Mouse (Mus musculus) neural tube, embryonic 10.5 days (tissue): ENCODE measurements around the gene Myt1l.

Experiments
- DNase-seq: peaks from one replicate; pipeline ENCODE4 v3.0.0-alpha.2; 2017; ENCODE audit warnings: low spot score; ENCODE audit errors: extremely low spot score

Myt1l gene

DNA sequence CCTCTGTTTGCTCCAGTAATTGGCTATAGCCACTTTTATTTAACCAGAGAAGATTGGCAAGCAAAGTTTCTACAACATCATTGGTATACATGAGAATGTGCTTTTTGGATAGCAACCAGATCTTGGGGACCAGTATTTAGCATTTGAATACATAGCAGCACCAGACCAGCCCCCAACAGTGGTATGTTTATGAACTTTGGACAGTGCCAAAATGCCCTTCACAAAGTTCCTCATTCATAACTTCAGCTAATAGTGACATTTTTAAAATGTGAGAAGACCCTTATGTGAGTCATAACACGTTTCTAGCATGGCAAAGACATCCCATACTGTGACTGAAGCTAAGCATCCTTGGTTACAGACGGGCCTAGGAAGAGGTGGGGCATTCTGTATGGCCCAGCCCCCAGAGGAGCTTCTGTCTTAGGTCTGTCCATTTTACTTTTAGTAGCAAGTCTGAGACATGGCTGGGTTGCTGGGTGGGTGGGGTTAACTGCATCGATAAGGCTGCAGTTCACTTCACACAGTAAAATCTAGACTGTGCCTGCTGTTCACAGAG is 369.4 kb downstream of the Myt1l start:
- DNase-seq = no peak

DNA sequence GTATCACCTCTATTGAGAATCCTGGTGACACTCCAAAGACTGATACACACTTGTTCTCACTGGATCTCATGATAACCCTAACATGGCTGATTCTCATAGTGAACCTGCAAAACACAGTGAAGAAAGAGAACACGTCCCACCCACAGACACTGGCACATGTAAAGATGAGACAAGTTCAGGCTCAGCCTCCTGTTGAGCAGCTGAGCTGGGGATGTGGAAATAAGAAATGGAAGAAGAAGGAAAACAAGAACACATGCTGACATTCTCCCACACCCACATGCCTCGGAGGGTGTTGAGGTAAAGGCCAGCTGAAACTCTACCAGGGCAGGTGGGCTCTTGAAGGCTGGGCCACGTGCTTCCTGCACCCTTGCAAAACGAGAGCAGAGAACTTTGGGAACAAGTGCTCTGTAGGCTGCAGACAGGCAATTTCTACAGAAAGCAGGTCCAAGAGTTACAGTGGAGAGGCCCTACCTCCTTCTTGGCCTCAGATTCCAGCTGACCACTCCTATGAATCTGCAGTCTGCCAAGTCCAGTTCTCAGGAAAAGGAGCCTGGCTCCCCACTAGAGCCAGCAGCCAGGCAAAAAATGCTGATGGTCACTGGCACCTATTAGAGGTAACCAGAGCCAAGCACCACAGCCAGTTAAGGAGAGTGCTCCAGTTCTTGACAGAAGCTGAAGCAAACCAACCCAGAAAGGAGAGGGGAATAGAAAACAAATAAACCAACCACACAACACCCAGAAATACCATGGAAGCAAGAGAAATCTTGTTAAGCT is 376.1 kb downstream of the Myt1l start:
- no peak for DNase-seq

DNA sequence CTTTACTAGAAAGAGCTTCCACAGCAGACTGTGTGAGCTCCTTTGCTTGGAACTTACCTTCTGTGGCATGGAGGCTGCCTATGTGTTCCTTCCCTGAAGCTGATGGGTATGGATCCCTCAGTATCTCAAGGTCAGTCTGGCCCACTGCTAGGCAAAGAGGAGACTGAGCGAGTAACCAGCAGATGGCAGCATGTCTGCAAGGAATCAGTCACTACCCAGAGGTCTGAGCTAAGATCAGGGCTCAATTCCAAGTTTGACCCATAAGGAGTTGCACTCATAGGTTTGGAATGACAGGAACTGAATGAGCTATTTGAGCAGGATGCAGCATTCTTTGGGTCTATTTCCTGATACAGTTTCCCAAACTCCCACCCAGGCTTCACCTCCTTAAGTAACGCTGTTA is 378.9 kb downstream of the Myt1l start:
- peak; percentile 30 for DNase-seq

DNA sequence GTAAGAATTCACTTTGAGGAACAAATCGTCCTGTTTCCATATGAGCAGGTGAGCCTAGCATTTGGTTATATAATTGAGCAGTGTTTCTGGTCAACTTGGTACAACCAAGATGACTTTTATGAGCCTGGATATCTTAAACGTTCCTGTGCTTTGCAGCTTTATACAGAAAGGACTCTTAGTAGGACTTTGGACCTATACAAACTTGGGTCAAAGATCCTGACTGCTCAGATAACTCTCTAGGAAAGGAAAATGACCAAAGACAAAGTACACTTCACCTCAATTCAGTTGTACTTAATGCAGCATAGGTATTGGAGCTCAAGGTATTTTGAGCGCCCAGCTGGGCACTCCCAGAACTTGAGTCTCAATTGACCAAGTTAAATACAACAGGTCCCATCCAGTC is 388.0 kb downstream of the Myt1l start:
- DNase-seq = no peak

DNA sequence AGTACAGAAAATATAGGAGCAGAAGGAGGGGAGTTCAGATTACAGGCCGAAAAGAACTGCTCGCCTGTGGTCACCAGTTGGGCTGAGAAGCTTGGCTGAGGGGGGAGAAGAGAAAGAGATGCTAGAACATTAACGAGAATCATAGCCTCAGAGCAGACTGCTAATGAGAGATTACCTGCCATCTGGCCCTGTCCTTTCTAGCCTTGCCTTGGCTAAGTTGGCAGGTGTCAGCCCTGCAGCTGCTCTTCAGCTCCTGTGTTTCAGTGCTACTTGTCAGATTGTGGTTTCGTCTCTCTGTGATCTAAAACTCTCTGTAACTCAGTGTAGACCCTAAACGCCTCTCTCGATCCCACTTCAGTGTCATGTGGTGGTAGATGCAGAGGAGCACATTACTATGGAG is 388.6 kb downstream of the Myt1l start:
- DNase-seq = no peak

DNA sequence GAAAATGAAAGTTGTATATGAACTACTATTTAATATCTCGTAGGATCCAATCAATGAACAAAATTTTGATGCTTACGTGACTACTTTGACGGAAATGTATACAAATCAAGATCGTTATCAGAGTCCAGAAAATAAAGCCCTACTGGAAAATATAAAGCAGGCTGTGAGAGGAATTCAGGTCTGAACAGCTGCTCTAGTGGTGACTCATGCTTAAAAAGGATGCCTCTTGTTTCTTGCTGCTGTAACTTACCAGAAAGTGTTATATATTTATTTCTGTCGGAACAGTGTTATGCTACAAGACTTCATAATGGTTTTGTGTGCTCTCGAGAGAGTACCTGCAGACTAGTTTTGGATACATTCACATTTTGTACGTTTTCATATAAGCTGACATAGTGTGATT is 392.1 kb downstream of the Myt1l start:
- DNase-seq = no peak

DNA sequence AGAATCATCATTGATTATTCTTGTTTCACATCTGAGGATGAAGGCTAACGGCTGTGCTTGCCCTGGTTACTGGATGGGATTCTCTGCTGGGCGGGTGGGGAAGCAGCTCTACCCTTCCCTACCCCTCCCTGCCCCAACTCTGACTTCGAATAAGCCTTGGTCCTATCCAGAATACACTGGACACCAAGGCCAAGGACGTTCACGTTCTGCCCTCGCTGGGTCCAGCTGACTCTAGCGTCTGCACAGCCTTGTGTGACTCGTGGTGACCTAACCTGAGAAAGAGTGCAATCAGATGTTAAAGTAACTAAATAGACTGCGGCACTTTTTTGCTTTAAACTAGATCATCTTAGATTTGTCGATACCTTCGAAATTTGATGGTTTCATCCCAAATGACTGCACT is 393.3 kb downstream of the Myt1l start:
- DNase-seq = no peak

DNA sequence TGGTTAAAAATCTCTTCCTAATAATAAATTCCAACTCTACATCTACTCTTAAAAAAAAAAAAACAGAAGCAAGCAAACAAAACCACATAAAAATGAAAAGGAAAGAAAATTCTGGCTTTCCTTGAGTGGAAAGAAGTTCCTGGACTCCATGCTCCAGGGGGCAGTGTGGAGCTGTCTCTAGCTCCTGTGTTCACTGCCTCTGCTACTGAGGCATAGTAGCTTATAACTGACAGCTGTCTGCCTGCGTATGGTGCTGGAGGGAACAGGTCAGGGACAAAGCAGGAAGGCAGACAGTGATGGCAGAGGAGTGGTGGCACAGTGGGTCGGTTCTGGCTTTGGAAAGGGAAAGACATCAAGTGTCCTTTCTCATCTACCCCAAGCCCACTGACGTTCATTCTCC is 398.7 kb downstream of the Myt1l start:
- peak; percentile 24 for DNase-seq

DNA sequence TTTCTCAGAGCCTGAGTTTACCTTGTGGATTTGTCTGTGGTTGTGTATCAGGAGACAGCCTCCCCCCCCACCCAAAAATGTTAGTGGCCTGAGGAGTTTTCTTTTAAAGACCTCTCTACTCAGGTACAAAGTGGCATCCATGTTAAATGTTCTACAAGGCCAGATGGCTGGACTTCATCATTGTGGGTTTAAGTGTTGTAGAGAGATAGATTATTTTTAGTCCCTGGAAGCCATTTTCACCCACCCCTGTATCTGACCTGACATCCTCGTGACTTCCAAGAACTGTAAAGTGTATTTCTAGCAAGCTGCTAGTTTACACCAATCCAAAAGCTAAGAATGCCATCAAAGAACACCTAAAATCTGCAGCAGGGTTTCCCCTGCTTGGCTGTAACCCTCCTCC is 402.4 kb downstream of the Myt1l start:
- no peak for DNase-seq

DNA sequence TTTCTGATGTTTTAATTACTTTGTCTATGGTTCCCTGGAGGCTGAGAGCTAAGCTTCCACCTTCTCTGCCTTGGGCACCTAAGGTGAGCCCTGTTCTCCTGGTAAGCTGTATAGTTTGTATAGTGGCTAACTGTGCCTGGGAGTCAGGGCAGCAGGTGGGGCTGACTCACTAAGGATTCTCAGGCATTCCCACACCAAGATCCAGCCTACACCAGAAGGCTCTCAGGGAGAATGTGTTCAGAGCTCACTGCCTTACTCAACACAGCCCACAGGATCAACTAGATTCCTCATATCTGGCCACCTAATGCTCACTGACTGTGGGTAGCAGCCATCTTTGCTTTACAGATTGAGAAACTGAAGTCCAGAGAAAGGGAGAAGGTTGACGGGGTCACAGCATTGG is 404.8 kb downstream of the Myt1l start:
- DNase-seq = no peak

DNA sequence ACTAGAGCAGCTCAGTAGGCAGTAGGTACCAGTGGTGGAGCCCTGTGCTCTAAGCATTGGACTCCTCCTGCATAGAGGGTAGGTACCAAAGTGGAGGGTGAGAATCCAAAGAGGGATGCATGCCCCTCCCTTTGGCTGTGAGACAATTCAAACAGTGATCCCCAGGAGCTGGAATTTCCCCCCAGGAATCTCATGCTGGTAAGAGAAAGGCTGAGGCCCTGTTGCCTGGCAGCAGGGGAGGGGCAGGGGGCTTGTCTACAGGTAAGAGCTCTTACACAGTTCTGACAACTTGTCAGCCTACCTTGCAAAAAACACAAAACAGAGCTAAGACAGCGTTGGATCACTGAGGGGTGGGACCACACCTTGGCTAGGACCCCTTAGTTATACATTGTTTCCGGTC is 405.3 kb downstream of the Myt1l start:
- DNase-seq = no peak

DNA sequence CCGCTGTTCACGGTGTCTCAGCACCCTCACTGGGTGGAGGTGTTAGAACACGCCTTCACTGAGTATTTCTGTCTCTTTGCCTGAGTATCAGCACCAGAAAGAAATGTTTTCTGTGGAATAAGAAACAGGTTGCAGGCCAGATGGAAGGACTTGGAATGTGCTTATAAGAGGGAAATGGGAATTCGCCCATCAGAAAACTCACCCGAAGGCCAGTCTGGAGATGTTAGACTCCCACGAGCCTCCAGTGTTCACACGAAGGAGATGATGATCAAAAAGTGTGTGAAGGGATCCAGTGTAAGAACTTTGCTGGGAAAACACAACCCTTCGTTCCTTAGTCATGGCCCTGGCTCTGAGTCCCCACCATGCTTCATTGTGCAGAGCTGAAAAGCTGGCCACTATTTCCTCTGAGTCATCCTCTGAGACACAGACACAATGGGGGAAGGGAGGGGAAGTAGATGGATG is 406.0 kb downstream of the Myt1l start:
- no peak for DNase-seq

DNA sequence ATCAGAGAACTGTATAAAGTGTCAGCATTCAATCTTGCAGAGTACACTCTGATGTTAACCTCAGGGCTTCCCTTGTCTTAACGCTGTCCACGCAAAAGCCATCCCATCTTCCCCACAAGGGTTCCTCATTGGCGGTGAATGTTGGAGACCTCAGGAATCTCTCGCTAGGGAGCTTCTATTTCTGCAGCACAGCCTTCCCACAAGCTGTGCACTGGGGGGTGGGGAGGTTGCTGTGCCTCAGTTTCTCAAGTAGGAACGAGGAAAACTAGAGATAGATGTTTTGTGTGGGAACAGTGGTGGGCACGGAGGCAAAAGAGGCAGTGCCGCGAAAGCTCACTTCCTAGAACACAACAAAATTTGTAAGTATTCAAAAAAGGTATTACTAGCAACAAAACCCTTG is 409.1 kb downstream of the Myt1l start, which contains the start of gene Pxdn:
Pxdn (plus strand) TSS at position 301 of the 400 bp plus-strand sequence.
- DNase-seq = no peak

DNA sequence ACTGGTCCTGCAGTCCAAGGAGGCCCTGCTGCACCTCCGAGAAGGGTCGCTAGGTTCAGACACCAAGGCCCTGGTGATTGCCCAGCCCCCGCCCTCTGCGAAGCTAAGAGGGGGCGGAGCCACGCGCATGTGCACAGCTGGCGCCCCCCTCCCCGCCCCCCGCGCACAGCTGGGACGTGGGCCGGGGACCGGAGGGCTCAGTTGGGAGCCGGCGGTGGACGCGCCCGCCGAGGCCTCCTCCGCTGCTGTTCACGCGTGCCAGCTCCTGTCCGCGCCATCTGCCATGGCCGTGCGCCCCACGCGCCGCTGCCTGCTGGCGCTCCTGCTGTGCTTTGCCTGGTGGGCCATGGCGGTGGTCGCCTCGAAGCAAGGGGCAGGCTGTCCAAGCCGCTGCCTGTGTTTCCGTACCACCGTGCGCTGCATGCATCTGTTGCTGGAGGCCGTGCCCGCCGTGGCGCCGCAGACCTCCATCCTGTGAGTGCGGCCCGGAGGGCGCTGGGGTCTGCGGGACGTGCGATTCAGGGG is 409.7 kb downstream of the Myt1l start:
- DNase-seq = peak; percentile 85

DNA sequence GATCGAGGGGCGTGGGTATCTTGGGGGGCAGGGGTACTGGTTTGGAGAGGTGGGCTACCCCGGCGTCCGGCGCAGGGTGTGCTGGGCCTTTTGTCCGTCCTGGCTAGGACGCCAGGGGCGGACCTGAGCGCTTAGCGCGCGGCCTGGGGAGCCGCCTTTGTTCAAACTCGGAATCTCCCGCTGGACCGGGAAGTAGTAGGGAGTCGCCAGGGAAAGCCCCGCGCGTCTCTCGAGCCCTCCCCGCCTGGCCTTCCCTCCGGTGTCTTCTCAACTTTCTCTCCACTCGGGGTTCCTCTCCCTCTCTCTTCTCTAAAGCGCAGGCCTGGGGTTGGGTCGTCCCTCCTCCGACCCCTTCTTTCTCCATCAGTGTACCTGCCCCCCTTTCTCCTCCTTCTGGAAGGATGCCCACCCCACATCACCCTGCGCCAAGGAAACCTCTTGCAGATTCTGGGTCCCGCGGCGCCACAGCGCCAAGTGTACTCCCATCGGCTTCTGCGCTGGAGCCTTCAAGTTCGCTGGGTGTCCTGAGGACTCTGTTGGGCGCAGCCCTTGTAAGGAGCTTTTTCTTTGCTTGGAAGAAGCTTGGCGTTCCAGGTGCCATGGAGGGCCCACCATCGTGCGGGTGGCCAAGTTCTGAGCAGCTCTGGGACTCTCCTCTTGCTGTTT is 410.3 kb downstream of the Myt1l start:
- DNase-seq = peak; percentile 67

DNA sequence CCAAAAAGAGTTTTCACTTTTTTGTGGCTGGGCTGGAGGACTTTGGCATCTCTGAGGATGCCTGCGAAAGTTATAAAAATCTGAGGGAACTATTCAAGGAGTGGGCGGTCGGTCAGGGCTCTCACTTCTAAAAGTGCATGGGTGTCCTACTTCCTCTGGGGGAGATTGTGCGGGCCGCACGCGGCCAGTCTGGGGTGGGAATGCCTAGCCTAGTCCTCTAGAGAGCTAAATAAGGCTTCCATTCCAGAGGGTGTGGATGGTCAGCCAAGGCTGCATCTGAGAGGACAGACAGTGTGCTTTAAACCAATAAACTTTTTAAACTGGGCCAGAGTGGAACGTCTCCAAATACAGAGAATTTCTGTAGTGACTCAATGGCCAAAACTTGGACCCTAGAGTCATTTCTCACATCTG is 411.1 kb downstream of the Myt1l start:
- DNase-seq = peak; percentile 43

DNA sequence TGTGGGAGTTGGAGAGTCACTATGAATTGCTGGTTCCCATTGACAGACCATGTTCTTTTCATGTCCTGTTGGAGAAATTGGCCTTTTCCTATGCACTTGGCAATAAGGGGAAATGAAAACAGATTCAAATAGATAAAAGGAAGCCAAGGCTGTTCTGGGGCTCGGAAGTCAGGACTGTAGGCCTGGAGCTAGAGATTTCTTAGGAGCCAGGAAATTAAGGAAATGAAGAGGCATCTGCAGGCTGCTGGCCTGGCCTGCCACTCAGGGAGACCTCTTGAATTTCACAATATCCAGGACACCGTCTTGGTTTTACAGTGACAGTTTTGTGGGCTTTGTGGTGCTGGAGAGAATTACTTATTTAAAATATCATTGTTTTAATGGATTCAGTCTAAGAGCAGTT is 414.3 kb downstream of the Myt1l start:
- no peak for DNase-seq

DNA sequence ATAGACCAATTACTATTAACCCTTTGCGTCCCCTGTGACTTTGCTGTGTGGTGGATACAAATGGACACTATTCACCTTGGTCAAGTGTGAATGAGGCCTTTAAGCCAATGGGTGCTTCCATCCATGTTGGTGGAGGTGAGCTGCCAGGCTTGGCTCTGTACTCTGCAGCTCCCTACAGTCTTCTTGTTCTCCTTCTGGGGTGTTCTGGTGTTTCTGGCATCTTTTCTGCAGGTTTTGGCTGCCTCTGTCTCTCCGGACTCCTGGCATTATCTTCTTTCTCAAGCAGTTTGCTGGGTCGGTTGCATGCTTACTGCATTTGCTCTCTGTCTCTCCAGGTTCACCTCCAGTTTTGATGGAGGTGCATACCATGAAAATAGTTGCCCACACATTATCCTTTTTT is 416.5 kb downstream of the Myt1l start:
- no peak for DNase-seq

DNA sequence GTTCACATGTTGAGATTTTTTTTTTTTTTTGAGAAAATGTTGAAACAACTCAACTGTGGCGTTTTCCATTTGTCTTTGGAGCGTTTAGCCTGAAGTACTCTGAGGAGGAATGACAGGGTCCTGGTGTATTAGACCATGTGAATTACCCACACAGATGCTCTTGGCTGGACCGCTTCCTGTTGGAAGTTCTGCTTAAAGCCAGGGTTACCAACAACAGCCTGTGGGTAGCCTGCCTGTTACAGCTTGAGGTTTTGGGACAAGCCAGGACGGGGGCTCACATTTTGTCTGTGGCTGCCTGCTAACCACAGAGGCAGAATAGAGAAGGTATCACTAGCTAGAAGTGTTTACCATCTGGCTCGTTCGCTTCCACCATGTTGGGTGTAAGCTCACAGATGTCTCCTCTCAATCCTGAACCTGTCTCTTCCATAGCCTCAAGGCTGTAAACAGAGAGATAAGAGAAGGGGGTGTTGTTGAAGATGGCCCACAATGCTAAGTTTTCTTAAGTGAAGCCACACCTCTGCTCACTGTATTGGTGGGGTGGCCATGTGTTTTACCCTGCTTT is 417.1 kb downstream of the Myt1l start:
- DNase-seq = no peak

DNA sequence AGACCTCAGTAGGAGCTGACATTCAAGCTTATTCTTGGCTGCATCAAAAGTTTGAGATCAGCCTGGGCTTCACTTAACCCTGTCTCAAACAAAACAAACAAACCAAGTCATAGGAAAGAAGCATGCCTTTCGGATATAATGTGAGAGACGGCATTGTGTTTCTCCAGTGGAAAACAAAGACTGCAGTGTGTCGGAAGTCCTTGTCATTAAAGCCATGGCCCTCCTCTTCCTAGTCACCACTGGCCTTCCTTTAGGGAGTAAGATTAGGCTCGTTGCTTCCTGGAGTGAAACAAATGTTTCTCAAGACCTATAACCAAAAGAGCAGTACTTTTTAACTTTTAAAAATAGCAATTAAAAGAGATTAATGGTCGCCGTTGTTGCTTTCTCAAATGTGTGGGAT is 422.9 kb downstream of the Myt1l start:
- no peak for DNase-seq

DNA sequence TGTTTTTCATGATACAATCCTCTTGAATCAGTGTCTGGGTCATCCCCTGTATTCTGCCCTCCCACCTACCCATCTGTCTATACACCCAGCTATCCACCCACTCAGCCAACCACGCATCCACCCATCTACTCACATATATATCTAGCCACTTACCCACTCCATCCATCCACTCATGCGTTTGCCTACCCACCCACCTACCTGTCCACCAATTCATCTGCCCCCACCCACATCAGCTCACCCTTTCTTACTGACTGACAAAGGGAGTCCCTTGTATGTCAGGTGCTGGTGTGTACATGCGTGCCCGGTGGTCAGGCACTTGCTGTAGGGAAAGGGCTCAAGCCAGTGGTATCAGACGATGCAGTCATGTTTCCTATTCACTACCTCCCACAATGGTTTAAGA is 423.3 kb downstream of the Myt1l start:
- no peak for DNase-seq

DNA sequence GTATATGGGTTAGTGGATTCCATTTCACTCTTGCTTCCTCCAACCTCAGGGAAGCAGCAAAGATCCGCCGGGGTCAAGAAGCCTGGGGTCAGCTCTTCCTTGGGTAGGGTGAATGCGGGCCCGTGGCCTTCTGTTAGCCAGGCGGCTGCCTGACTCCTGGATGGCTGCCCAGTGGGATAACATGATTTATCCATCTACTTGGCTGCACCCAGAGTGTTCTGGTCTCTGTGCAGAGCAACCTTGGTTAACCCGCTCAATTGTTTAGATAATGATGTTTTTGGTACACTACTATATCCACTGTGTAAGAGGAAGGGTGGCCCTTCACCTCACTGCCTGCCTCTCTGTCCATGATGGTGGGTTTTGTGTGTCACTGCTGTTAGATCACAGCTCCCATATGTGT is 423.9 kb downstream of the Myt1l start:
- DNase-seq = no peak
